Mouse (Mus musculus) fat pad, adult 2 months (tissue): ENCODE data around the gene Zcchc2.

Source experiments
- DNase-seq: peaks from one replicate; pipeline ENCODE4 v3.0.0-alpha.2; 2011; ENCODE audit warnings: low read depth, low spot score; ENCODE audit errors: extremely low read depth

Zcchc2 gene

GRCm38 (mm10) chr1:106071237-106072070 lies 81.2 kb downstream of the Zcchc2 start:
- no peak for DNase-seq

DNA sequence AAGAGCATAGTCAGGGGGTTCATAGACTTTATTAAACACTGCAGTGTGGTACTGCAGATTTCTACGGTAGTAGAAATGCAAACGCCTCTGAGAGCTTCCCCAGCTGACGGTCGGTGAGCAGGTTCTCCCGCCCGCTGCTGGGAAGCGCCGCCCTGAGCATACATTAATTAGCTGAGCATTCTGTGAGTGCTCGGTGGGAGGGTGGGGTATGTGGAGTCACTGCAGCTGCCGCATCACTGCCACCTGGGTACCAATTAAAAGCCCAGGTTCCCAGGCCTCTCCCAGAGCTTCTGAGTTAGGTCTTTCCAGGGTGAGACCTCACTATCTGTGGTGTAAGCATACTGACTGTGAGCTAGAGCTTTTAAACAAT lies 81.8 kb downstream of the Zcchc2 start:
- no peak for DNase-seq

- DNase-seq: no peak
Observed at GRCm38 (mm10) chr1:106073166-106073565, 83.0 kb downstream of the Zcchc2 start.

DNA sequence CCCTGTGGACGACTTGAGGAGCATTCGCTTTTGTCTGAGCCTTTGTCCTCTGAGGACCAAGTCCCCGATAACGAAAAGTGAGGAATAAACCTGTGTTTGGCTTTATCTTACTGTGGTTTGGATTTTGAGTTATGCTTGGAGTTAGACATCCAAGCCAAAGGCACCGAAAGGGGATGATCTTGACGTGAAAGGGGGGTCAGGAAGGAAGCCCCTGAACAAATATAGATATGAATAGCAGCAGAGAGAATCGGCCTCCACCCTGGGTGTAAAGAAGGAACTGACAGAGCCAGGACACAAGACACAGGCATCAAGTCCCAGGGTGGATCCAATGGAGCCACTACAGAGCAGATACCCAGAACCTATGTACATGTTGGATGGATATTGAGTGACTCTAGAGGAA lies 83.9 kb downstream of the Zcchc2 start:
- no peak for DNase-seq

DNA sequence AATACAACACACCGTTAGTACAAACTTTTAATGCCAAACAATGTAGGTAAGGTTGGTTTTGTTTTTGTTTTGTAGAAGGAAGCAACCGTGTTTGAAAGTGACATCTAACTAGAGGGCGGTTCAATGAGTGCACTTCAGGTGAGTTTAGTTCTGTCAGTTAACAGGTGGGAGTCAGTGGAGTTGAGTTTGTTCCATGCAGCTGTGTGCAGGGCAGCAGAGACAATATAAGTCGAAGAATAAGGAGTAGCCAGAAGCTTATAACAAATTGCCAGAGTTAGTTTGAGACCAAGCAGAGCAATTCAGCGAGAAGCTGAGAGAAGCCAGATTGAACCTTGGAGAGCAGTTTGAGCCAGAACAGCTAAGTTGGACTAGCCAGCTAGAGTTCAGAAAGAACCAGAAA lies 84.5 kb downstream of the Zcchc2 start:
- no peak for DNase-seq

DNA sequence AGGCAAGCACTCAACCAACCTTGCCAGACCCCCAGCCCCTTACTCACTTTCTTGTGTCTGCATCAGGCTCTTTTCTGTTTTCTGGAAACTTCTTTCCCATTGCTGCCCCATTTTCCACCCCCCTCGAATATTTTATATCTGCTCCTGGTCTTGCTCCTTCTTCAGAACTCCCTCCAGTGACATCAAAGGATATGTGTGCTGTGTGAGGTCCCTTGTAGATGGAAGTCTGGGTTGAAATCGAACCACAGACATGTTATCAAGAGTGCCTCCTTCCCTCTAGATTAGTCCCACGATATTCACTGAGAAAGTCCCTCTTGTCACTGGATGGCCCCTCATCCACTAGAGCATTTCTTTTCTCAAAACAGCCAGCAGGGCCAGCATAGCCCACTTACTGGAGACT lies 86.4 kb downstream of the Zcchc2 start:
- DNase-seq: no peak

- DNase-seq: no peak
Observed at GRCm38 (mm10) chr1:106077166-106077565, 87.0 kb downstream of the Zcchc2 start.
